Mouse (Mus musculus) cerebellum, adult 2 months (tissue): ENCODE results near the gene Pphln1. TPM values are rescaled to one million over a fixed set of nuclear protein-coding genes. Genes with fewer than 3 reads are reported as not detected.

Source experiments
- DNase-seq, 2 experiments: peaks; one replicate each; pipeline ENCODE4 v3.0.0; 2021
- H3K27ac ChIP-seq: fragments of 200-500 bp; 2 replicates; pipeline ENCODE4 v1.5.1; 2012; ENCODE audit warnings: low read length, control low read depth, inconsistent platforms; ENCODE audit not compliant: insufficient read depth
- H3K27me3 ChIP-seq: fragments of 200-500 bp; 2 replicates; pipeline ENCODE4 v1.6.1; 2012; ENCODE audit warnings: inconsistent platforms, mild to moderate bottlenecking, low read length, moderate library complexity; ENCODE audit not compliant: control insufficient read depth, insufficient read depth
- H3K4me1 ChIP-seq: fragments of 200-500 bp; 2 replicates; pipeline ENCODE4 v1.6.1; 2011; ENCODE audit warnings: low read length; ENCODE audit not compliant: control insufficient read depth, insufficient read depth
- H3K4me3 ChIP-seq: fragments of 200-500 bp; replicated peaks from 2 replicates; pipeline ENCODE3; 2011; ENCODE audit warnings: mild to moderate bottlenecking, low read depth, low read length, control low read depth; ENCODE audit not compliant: insufficient read depth
- CTCF ChIP-seq: fragments of 200-500 bp; IDR thresholded peaks from 2 replicates; pipeline ENCODE4 v1.5.1; 2011; ENCODE audit warnings: low read depth, mild to moderate bottlenecking, control low read depth, low read length, moderate library complexity, borderline replicate concordance; ENCODE audit not compliant: insufficient read depth
- POLR2A ChIP-seq: fragments of 200-500 bp; IDR thresholded peaks from 2 replicates; pipeline ENCODE4 v1.6.1; 2011; ENCODE audit warnings: low read length, control low read depth, borderline replicate concordance; ENCODE audit not compliant: insufficient read depth
- WGBS: fragments of 180-500 bp; shearing (Covaris S2); methylation state at CpG from one replicate; pipeline ENCODE4 v1.1.7; 2018; 5-methylcytosine and 5-hydroxymethylcytosine counted together
- polyA plus RNA-seq: library from polyadenylated mRNA; depleted of rRNA; stranded (reverse); fragments of >200 nt; gene quantifications from 2 replicates; pipeline ENCODE4 v1.2.3, GENCODE M21; 2012; rRNA removed

Gene Pphln1
- polyA plus RNA-seq, 1 experiment = 28.1 TPM

DNA sequence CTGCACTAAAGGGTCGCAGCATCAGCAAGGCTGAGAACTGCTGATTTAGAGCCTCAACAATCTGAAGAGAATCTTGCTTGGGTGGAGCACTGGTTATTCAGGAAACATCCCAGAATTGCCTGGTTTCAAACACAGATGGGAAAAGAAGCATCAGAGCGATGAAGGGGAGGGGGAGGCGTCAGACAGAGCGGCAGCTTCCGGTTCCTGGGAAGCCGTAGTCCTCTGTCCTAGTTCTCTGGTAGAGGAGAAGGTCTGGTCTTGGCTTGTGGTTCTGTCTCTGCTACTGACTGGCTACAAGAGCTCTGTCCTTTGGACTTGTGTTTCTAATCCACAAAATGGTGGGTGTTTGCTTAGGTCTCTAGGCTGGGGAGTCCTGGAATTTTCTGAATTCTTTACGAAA lies 139.6 kb downstream of the Pphln1 start:
- TF ChIP-seq CTCF = no peak
- no peak for TF ChIP-seq POLR2A
- WGBS = 94% methylated on average over 7 of the region's 7 CpGs
- no peak overlapping the region for H3K4me3 ChIP-seq
- H3K27ac ChIP-seq = no peak overlapping the region
- no peaks in the 10 kb centered on the region for H3K27me3 ChIP-seq
- no peak for DNase-seq
- no peaks in the 10 kb centered on the region for H3K4me1 ChIP-seq

DNA sequence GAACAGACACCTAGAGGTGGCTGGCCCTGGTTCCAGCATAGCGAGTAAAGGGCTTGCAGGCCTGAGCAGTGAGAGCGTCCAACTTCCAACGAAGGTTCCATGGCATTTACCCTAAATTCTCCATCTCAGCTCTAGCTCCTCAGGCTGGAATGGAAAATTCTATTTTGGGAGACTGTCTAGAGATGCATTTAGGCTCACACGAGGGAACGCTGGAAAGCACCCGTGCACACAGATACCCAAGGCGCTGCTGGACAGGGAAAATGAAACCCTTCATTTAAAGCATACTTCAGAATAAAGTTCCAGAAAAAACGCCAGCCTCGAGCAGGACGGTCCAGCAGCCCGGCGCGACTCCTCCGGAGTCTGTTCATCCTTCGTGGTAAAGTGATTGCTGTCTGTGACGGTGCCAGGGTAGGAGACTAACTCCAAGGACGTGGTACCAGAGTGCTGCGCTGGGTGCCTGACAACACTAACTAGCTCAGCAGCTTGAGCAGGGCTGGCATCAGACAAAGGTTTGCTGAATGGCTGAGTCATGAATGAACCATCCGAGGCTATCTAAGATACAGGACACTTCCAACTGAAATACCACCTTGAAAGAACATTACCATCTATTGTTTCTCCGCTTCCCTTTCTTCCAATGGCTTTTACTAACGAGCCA lies 140.5 kb downstream of the Pphln1 start:
- H3K4me1 ChIP-seq = no peaks in the 10 kb centered on the region
- no peak overlapping the region for H3K27ac ChIP-seq
- TF ChIP-seq POLR2A (no peak), CTCF (no peak)
- no peaks in the 10 kb centered on the region for H3K27me3 ChIP-seq
- WGBS = 91% methylated on average over 21 of the region's 21 CpGs
- H3K4me3 ChIP-seq = no peak overlapping the region
- DNase-seq = no peak

- TF ChIP-seq POLR2A (no peak), CTCF (no peak)
- H3K4me1 ChIP-seq = no peaks in the 10 kb centered on the region
- H3K27me3 ChIP-seq = no peaks in the 10 kb centered on the region
- H3K27ac ChIP-seq = no peak overlapping the region
- WGBS = 95% methylated on average over 3 of the region's 3 CpGs
- no peak for DNase-seq
- H3K4me3 ChIP-seq = no peak overlapping the region
Measured at GRCm38 (mm10) chr15:93539415-93539814, 141.3 kb downstream of the Pphln1 start.

Other genes starting within 250 kb of the Pphln1 start
- 9.1 and 9.3 TPM in 2 replicates for gene Gxylt1, start 123.2 kb upstream of the Pphln1 start, polyA plus RNA-seq
- gene Yaf2, start 61.4 kb upstream of the Pphln1 start, polyA plus RNA-seq = 91.7 and 95.5 TPM in 2 replicates
- gene Zcrb1, start within 50 bp of the Pphln1 start, polyA plus RNA-seq = 137 and 157 TPM in 2 replicates
- 13.4 and 16.1 TPM in 2 replicates for gene Prickle1, start 197.5 kb downstream of the Pphln1 start, polyA plus RNA-seq